Mouse (Mus musculus): ENCODE results near the gene Tomm5. TPM values are rescaled to one million over a fixed set of nuclear protein-coding genes. Genes with fewer than 3 reads are reported as not detected.

Gene Tomm5
- polyA plus RNA-seq (2012; rRNA removed) = 52.5 and 59.1 TPM in 2 replicates

DNA sequence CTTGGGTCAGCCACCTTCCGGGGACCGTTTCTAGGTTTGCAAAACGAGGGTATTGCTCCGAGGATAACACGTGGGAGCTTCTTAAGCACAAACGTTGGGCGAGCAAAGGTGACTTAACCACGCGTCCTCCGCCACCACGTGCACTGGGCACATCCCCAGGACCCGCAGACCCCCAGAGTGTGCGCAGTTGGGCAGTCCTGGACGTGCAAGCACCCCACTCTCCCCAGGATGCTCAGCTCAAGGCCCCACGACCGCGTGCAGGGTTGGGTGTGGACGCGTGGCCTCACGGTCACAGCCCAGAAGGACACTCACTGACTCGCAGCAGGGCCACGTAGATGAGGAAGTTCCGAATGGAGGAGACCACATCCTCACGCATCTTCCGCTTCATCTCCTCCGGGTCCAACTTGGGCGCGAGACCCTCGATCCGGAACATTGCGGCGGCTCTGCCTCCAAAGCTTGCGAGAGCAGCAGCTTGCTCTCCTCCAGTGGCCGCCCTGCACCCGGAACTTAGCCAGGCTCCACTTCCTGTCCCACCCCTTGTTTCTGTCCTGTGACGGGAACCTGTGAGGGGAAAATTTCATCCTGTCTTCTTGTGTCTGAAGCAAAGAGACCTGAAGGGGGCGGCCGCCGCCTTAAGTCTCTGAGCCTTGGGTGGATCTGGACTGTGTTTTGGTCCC, at the start of gene Tomm5:
TSS of gene Tomm5 (minus strand) at position 514 of the 677 bp plus-strand sequence.

DNA sequence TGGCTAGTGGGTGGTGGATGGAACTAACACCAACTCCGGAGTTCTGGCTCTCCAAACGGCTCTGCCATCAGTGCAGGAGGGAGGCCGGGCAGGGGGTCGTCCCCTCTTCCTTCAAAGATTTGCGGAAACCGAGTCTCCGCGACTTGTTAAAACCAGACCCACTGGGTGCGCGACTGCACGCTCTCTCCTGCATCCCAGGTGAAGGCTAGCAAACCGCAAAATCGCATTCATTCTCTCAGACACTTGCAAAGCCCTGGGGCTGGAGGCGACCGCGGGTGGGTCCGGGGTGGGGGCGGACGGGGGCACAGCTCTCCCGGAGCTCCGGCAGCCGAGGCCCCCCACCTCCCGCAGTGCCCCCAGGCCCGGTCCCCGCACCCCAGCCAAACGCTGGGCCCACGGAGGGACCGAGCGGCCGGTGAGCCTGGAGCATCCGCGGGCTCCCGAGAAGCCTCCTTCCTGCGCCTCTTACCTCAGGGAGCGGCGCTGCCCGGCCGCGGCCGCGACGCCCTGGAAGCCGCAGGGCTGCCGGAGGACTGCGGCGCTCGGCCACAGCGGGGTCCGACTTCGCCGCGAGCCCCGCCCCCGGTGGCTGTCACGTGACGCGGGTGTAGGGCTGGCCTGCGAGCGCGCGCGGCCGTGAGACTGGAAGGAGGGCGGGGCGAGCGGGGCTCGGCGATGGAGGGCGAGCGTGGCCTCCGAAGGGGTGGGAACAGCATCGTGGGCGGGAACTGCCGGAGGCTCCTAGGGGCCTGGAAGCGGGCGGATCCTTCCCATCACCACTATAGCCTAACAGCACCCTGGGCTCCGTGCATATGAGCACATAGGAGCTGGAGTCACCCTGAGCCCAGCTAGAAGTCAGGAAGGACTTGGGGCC, 23.7 kb downstream of the Tomm5 start, which contains the start of gene Fbxo10:
TSS of gene Fbxo10 (minus strand) at position 584 of the 874 bp plus-strand sequence.

Other genes starting within 250 kb of the Tomm5 start
- gene Grhpr, start 126.7 kb downstream of the Tomm5 start, polyA plus RNA-seq (2012; rRNA removed) = 141 and 167 TPM in 2 replicates
- gene Zbtb5, start 95.7 kb downstream of the Tomm5 start, polyA plus RNA-seq (2012; rRNA removed) = 21.7 and 25.4 TPM in 2 replicates
- 10.5 and 11.6 TPM in 2 replicates for gene Polr1e, start 89.5 kb downstream of the Tomm5 start, polyA plus RNA-seq (2012; rRNA removed)
- gene Fbxo10, start 23.5 kb downstream of the Tomm5 start, polyA plus RNA-seq (2012; rRNA removed) = 40.7 and 42.1 TPM in 2 replicates
- 1.8 and 2.3 TPM in 2 replicates for gene Frmpd1, start 76.8 kb upstream of the Tomm5 start, polyA plus RNA-seq (2012; rRNA removed)
- 0.73 and 1.7 TPM in 2 replicates for gene Trmt10b, start 189.0 kb upstream of the Tomm5 start, polyA plus RNA-seq (2012; rRNA removed)
- 36.0 and 56.5 TPM in 2 replicates for gene Dcaf10, start 234.0 kb upstream of the Tomm5 start, polyA plus RNA-seq (2012; rRNA removed)
- gene Exosc3, start 234.6 kb upstream of the Tomm5 start, polyA plus RNA-seq (2012; rRNA removed) = 46.1 and 56.1 TPM in 2 replicates